Mouse (Mus musculus) embryonic fibroblast, embryonic 13.5 days (primary cell): Measurements from ENCODE around the gene Pdlim7.

Source experiments
- CTCF ChIP-seq: IDR thresholded peaks from 2 replicates; pipeline ENCODE4 v1.5.1; 2011; ENCODE audit warnings: mild to moderate bottlenecking, control low read depth, low read length, moderate library complexity, borderline replicate concordance; ENCODE audit not compliant: insufficient read depth
- POLR2A ChIP-seq: IDR thresholded peaks from 2 replicates; pipeline ENCODE4 v1.6.1; 2011; ENCODE audit warnings: low read depth, mild to moderate bottlenecking, control low read depth, low read length, moderate library complexity

DNA sequence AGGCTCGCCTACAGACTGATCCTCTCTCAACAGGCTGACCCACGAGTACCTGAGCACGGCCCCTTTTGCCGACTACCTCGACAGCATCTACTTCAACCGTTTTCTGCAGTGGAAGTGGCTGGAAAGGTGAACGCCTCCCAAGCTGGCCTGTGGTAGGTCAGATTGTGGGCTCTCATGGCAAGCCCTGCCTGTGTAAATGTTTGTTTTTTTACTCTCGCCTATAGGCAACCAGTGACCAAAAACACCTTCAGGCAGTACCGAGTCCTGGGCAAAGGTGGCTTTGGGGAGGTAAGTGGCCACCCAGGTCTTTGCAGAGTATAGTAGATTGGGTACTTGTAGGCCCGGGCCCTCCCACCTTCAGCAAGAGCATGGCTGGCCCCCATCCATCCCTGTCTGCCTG is 62.2 kb downstream of the Pdlim7 start:
- TF ChIP-seq POLR2A = no peak
- TF ChIP-seq CTCF = no peak
